Mouse (Mus musculus): ENCODE measurements around the gene Proser1. TPM values are rescaled to one million over a fixed set of nuclear protein-coding genes. Genes with fewer than 3 reads are reported as not detected.

Proser1 gene
- polyA plus RNA-seq, 1 experiment from 2014 or later = 24.7 TPM

DNA sequence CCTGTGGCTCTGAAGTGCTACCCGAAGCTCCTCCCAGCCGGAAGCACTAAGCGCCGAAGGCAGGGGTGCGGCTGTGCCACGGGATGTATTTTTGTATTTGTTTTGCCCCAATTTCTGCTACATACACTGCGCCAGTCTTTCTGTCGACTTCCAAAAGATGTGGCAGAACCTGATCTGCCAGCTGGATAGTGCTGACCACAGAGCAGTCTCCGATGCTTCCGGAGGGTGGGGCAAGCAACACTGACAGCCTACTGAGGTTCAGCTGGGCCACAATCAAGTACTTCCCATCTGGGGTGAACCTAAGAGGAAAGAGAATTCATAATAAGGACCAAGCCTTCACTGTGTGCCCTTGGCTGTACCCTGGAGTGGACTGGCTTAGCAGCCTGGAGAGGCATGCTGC lies 11.1 kb upstream of the Proser1 start:
- 94% methylated on average over 10 of the region's 10 CpGs for WGBS

DNA sequence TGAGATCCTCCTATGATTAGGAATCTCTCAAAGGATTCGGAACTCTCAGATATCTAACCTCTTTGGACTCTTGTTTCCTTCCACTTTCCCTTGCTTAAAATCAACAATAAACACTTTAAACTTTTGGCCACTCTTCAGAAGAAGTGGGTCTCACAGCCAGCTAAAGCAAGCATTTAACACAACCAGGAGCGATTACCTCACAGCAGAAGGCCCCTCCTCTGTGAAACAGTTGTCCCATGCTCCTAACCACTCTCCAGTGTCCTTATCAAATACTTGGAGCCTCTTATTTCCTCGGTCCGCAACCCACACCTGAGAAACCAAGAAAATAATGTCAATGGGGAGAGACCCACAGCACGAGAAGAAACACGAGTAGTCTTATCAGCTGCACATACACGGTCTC lies 10.1 kb upstream of the Proser1 start:
- WGBS = 91% methylated on average over 7 of the region's 7 CpGs

More for the DNA sequence above, 11.1 kb upstream of the Proser1 start:
- Histone ChIP-seq H3K4me1 (no peaks in the 10 kb centered on the region), H3K27me3 (replicated peaks; ENCODE audit: low read depth, poor library complexity, severe bottlenecking) (no peaks in the 10 kb centered on the region), H3K9me3 (no peaks in the 10 kb centered on the region), H3K4me3 (no peak overlapping the region), H3K27ac (replicated peaks) (no peak overlapping the region), H3K36me3 (replicated peaks) (peaks cover 75% of the 10 kb centered on the region)
- no peak for DNase-seq (ENCODE audit: low spot score)

DNA sequence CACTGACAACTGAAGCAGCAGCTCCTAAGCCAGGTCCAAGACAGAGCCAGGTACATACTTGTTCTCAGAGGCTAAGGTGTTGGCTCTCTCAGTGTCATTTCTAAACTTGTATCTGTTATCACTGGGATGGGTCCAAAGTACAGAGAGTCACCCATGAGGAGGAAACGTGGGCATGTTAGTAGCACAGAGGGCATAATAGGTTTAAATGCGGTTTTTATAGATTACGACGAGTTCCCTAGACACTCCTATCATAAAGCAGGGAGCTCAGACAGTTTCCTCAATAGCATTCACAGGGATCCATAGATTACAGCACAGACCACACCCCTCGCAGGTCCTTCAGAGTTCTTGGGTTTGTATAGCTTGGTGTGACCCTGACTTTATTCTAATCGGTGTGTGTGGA lies 9.5 kb upstream of the Proser1 start:
- 95% methylated on average over 6 of the region's 6 CpGs for WGBS
- H3K4me1 ChIP-seq = no peaks in the 10 kb centered on the region
- H3K4me3 ChIP-seq = no peak overlapping the region
- no peaks in the 10 kb centered on the region for H3K9me3 ChIP-seq
- no peaks in the 10 kb centered on the region for H3K27me3 ChIP-seq (replicated peaks; ENCODE audit: low read depth, poor library complexity, severe bottlenecking)
- no peak overlapping the region for H3K27ac ChIP-seq (replicated peaks)
- no peak for DNase-seq (ENCODE audit: low spot score)
- H3K36me3 ChIP-seq (replicated peaks) = peaks cover 92% of the 10 kb centered on the region

More for the DNA sequence above, 10.1 kb upstream of the Proser1 start:
- Histone ChIP-seq H3K4me3 (no peak overlapping the region), H3K27ac (replicated peaks) (no peak overlapping the region), H3K4me1 (no peaks in the 10 kb centered on the region), H3K36me3 (replicated peaks) (peaks cover 85% of the 10 kb centered on the region), H3K9me3 (no peaks in the 10 kb centered on the region), H3K27me3 (replicated peaks; ENCODE audit: low read depth, poor library complexity, severe bottlenecking) (no peaks in the 10 kb centered on the region)
- DNase-seq (ENCODE audit: low spot score) = no peak

DNA sequence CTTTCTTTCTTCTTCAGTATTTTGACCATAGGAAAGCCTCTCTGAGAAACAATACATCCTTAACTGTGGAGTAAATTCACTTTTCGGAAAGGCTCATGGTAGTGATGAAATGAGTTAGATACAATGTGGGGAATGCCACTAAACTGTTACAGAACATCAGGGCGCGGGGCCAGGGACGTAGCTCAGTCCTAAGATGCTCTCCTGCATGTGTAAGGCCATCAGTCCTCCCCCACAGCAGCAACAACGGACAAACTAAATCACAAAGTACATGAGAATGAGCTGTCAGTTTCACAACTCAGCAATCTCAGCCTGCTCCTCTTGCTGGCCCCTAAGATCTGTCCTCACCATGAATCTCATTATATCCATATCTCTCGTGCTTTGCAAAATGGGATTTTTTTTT lies 8.9 kb upstream of the Proser1 start:
- DNase-seq (ENCODE audit: low spot score) = no peak
- Histone ChIP-seq H3K4me1 (no peaks in the 10 kb centered on the region), H3K9me3 (no peaks in the 10 kb centered on the region), H3K4me3 (no peak overlapping the region), H3K27me3 (replicated peaks; ENCODE audit: low read depth, poor library complexity, severe bottlenecking) (no peaks in the 10 kb centered on the region), H3K36me3 (replicated peaks) (peaks cover 96% of the 10 kb centered on the region), H3K27ac (replicated peaks) (no peak overlapping the region)
- WGBS = 88% methylated on average over 6 of the region's 6 CpGs

DNA sequence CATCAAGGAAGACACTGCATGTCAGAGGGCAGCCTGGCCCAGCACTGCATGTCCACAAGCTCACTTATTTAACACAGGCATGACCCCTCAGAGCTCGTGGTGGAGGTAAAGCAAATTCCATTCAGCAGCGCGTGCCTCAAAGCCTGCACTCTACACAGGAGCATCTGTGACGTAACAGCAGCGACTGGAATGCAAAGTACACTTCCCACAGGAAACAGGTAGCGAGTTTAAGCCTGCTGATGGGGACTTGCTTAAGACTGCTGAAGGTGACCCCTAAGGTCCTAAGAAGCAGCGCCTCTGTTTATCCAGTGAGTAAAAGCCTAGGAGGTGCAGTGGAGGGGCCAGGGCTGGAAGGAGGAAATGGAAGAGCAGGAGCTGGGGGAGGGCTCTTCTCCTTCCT lies 8.5 kb upstream of the Proser1 start:
- no peak overlapping the region for H3K4me3 ChIP-seq
- H3K4me1 ChIP-seq = no peaks in the 10 kb centered on the region
- no peak overlapping the region for H3K27ac ChIP-seq (replicated peaks)
- DNase-seq (ENCODE audit: low spot score) = no peak
- H3K27me3 ChIP-seq (replicated peaks; ENCODE audit: low read depth, poor library complexity, severe bottlenecking) = no peaks in the 10 kb centered on the region
- WGBS = 78% methylated on average over 7 of the region's 7 CpGs
- H3K36me3 ChIP-seq (replicated peaks) = peaks cover 97% of the 10 kb centered on the region
- H3K9me3 ChIP-seq = no peaks in the 10 kb centered on the region

DNA sequence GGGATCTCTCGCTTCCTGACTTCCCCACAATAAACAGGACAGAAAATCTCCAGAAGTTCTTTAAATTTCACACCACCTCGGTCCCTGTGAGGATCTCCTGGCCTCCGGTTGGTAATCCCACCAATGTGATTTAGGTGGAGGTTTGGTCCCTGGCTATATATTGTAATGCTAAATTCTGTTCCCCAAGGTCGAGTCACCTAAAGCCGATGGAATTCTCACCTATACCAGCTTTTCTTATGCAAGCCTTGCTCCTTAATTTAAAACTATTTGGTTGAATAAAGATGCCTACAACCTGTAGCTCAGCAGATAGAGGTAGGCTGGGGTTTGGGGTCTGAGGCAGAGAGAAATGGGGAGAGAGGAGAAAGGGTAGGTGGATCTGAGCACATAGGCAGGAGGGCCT lies 5.7 kb upstream of the Proser1 start:
- no peak for DNase-seq (ENCODE audit: low spot score)
- WGBS = 76% methylated on average over 5 of the region's 5 CpGs
- Histone ChIP-seq H3K4me1 (peaks cover 12% of the 10 kb centered on the region), H3K4me3 (no peak overlapping the region), H3K27ac (replicated peaks) (no peak overlapping the region), H3K9me3 (no peaks in the 10 kb centered on the region), H3K36me3 (replicated peaks) (peaks cover 83% of the 10 kb centered on the region), H3K27me3 (replicated peaks; ENCODE audit: low read depth, poor library complexity, severe bottlenecking) (no peaks in the 10 kb centered on the region)

DNA sequence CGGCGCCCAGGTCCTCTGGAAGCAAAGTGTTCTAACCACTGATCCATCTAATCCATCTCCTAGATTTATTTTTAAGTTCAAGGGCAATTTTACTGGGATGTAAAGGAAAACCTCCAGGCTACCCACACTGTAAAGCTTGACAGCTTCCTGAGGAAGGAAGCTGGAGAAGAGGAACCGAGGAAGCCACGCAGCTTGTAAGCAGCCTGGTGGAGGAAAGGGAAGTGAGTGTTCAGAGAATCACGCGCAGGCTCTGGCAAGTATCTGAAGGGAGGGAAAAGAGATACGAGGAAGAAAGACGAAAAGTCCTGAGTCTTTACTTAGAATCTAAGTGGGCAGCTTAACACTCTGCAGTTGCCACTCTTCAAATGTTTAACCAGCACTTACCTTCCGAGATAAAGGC lies 3.4 kb upstream of the Proser1 start:
- WGBS = 89% methylated on average over 9 of the region's 9 CpGs
- DNase-seq (ENCODE audit: low spot score) = no peak
- Histone ChIP-seq H3K36me3 (replicated peaks) (peaks cover 59% of the 10 kb centered on the region), H3K27ac (replicated peaks) (no peak overlapping the region), H3K27me3 (replicated peaks; ENCODE audit: low read depth, poor library complexity, severe bottlenecking) (no peaks in the 10 kb centered on the region), H3K9me3 (no peaks in the 10 kb centered on the region), H3K4me1 (peaks cover 18% of the 10 kb centered on the region), H3K4me3 (no peak overlapping the region)

DNA sequence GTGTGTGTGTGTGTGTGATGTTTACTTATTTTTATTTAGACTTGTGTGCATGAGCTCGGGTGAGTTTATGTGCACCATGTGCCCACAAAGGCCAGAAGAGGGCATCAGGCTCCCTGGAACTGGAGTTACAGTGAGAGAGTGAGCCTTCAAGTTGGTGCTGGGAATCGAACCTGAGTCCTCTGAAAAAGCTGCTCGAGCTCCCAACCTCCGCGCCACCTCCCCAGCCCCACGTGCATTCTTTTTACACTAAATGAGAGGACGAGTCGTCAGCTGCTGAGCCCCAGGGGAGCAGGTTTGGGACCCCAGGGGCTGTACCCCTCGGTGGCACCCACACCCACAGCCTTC lies 793 bp upstream of the Proser1 start:
- peak overlapping the region; percentile 95 for H3K4me3 ChIP-seq
- DNase-seq (ENCODE audit: low spot score) = no peak
- WGBS = 6% methylated on average over 9 of the region's 9 CpGs
- no peaks in the 10 kb centered on the region for H3K27me3 ChIP-seq (replicated peaks; ENCODE audit: low read depth, poor library complexity, severe bottlenecking)
- H3K36me3 ChIP-seq (replicated peaks) = peaks cover 38% of the 10 kb centered on the region
- peaks cover 42% of the 10 kb centered on the region for H3K4me1 ChIP-seq
- H3K9me3 ChIP-seq = no peaks in the 10 kb centered on the region
- H3K27ac ChIP-seq (replicated peaks) = peak overlapping the region; percentile 96

DNA sequence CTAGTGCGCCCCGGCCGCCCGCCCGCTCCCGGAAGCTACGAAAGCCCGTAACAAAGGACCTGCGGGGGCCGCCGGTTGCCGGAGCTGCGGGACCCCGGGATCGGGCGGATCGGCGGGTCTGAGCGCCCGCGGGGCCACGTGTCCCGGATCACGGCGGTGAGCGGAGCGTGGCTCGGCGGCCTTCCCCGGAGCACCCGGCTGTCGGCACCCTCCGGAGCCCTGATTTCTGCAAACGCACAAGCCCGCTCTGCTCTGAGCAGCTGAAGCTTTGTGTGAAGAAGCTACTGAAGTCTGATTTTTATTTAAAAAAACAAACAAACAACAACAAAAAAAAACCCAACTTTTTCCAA lies 274 bp downstream of the Proser1 start:
- peak overlapping the region; percentile 95 for H3K4me3 ChIP-seq
- H3K9me3 ChIP-seq = no peaks in the 10 kb centered on the region
- peak overlapping the region; percentile 96 for H3K27ac ChIP-seq (replicated peaks)
- 1% methylated on average over 35 of the region's 35 CpGs for WGBS
- DNase-seq (ENCODE audit: low spot score) = no peak
- peaks cover 45% of the 10 kb centered on the region for H3K4me1 ChIP-seq
- peaks cover 37% of the 10 kb centered on the region for H3K36me3 ChIP-seq (replicated peaks)
- H3K27me3 ChIP-seq (replicated peaks; ENCODE audit: low read depth, poor library complexity, severe bottlenecking) = no peaks in the 10 kb centered on the region

DNA sequence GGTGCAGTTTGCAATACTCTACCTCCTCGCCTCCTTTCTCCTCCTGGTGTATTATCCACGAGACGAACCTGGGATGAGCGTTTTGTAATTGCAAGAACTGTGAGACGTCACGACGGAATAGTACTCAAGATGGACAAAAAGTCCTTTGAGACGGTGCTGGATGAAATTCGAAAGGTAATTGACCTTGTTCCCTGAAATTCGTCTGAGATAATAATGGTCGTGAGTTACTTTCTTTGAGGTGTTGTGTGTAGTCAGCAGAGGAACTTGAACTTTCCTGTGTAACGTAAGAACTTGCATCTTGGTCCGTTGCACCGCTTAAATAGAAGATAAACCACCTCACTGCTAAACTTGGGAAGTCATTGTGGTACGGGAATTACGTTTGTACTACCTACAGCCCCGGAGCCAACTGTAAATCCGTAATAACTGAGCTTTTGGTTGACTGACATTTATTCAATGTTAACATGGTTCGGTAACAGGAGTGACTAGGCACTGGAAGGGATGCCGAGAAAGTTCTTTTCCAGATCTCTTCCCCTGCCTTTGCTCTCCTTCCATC lies 756 bp downstream of the Proser1 start:
- Histone ChIP-seq H3K4me3 (peak overlapping the region; percentile 95), H3K27me3 (replicated peaks; ENCODE audit: low read depth, poor library complexity, severe bottlenecking) (no peaks in the 10 kb centered on the region), H3K4me1 (peaks cover 45% of the 10 kb centered on the region), H3K36me3 (replicated peaks) (peaks cover 38% of the 10 kb centered on the region), H3K9me3 (no peaks in the 10 kb centered on the region), H3K27ac (replicated peaks) (peak overlapping the region; percentile 96)
- peak; percentile 19 for DNase-seq (ENCODE audit: low spot score)
- under 1% methylated on average over 20 of the region's 20 CpGs for WGBS

DNA sequence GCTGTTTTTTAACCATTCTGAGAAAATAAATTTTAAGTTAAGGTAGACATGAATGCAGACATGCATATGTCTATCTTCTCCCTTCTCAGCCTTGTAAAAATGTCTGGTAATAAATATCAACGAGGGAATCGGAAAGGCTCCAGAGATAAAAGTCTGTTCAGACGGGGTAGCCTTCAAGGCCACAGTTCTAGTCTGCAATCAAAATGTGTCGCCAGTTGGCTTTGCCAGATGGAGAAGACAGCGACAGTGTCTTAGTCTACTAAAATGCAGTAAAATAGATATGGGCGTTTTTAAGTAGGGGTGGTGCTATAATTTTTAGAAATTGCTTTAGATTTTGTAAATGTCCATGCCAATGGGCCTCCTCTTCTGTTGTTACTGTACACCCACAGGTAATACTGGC lies 1.9 kb downstream of the Proser1 start:
- 66% methylated on average over 6 of the region's 6 CpGs for WGBS
- Histone ChIP-seq H3K4me3 (peak overlapping the region; percentile 95), H3K27ac (replicated peaks) (no peak overlapping the region), H3K27me3 (replicated peaks; ENCODE audit: low read depth, poor library complexity, severe bottlenecking) (no peaks in the 10 kb centered on the region), H3K36me3 (replicated peaks) (peaks cover 38% of the 10 kb centered on the region), H3K4me1 (peaks cover 45% of the 10 kb centered on the region), H3K9me3 (no peaks in the 10 kb centered on the region)
- no peak for DNase-seq (ENCODE audit: low spot score)

DNA sequence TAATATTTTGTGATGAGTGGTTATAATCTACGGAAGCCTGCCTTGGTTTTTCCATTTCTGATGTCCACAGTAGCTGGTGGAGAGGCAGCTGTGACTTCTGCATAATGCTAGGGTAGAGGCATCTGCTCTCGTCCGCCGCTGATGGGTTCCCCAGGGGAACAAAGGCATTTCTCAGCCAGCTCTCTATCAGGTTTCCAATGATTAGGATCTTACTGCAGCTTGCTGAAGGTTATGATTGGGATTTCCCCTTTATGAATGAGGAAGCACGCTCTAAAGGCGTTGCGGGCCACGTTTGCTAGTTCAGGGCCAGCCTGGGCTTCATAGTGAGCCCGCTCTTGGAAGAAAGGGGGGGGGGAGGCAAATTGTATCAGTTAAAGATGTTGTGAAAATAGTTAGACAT lies 3.0 kb downstream of the Proser1 start:
- DNase-seq (ENCODE audit: low spot score) = no peak
- H3K4me1 ChIP-seq = peaks cover 42% of the 10 kb centered on the region
- 61% methylated on average over 9 of the region's 9 CpGs for WGBS
- peaks cover 40% of the 10 kb centered on the region for H3K36me3 ChIP-seq (replicated peaks)
- H3K4me3 ChIP-seq = peak overlapping the region; percentile 95
- H3K9me3 ChIP-seq = no peaks in the 10 kb centered on the region
- no peak overlapping the region for H3K27ac ChIP-seq (replicated peaks)
- no peaks in the 10 kb centered on the region for H3K27me3 ChIP-seq (replicated peaks; ENCODE audit: low read depth, poor library complexity, severe bottlenecking)

DNA sequence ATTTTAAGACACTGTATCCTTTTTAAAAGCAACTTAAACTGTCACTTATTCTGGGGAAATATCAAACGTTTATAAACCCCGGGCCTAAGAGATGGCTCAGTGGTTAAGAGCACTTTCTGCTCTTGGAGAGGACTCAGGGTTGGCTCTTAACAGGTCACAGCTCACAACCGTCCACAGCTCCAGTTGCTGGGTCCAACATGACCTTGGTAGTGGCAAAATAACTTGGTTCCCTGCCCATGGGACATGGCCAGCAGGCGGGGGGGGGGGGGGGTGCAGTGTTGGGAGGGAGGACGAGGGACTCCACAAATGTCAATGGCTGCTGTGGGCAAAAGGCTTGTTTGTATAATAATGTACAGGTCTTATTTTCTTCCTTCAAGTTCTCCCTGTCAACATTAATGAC lies 3.9 kb downstream of the Proser1 start:
- WGBS = 80% methylated on average over 5 of the region's 5 CpGs
- no peaks in the 10 kb centered on the region for H3K27me3 ChIP-seq (replicated peaks; ENCODE audit: low read depth, poor library complexity, severe bottlenecking)
- DNase-seq (ENCODE audit: low spot score) = no peak
- peaks cover 37% of the 10 kb centered on the region for H3K4me1 ChIP-seq
- no peak overlapping the region for H3K27ac ChIP-seq (replicated peaks)
- H3K36me3 ChIP-seq (replicated peaks) = peaks cover 49% of the 10 kb centered on the region
- H3K9me3 ChIP-seq = no peaks in the 10 kb centered on the region
- no peak overlapping the region for H3K4me3 ChIP-seq

DNA sequence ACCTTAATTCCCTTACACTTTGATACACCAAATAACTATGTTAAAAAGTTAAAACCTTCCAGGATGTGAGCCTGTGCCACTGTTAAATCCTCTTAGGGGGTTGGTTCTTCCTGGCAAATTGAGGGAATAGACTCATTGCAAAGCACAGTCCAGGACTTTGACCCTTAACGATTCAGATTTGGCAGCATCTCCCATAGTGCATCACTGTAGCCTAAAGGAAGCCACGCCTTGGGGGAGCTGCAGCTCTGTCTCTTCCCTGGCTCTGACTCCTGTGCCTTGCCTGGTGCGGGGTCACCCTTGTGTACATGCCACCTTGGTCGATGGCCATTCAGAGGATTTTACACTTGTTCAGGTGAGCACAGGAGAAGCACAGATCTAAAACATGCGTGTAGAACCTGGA lies 6.2 kb downstream of the Proser1 start:
- peaks cover 31% of the 10 kb centered on the region for H3K4me1 ChIP-seq
- H3K9me3 ChIP-seq = no peaks in the 10 kb centered on the region
- no peaks in the 10 kb centered on the region for H3K27me3 ChIP-seq (replicated peaks; ENCODE audit: low read depth, poor library complexity, severe bottlenecking)
- 95% methylated on average over 5 of the region's 5 CpGs for WGBS
- no peak overlapping the region for H3K27ac ChIP-seq (replicated peaks)
- H3K36me3 ChIP-seq (replicated peaks) = peaks cover 72% of the 10 kb centered on the region
- H3K4me3 ChIP-seq = no peak overlapping the region
- no peak for DNase-seq (ENCODE audit: low spot score)
